9 mouse cellular contexts compared by ENCODE assay signal in the genomic region with DNA sequence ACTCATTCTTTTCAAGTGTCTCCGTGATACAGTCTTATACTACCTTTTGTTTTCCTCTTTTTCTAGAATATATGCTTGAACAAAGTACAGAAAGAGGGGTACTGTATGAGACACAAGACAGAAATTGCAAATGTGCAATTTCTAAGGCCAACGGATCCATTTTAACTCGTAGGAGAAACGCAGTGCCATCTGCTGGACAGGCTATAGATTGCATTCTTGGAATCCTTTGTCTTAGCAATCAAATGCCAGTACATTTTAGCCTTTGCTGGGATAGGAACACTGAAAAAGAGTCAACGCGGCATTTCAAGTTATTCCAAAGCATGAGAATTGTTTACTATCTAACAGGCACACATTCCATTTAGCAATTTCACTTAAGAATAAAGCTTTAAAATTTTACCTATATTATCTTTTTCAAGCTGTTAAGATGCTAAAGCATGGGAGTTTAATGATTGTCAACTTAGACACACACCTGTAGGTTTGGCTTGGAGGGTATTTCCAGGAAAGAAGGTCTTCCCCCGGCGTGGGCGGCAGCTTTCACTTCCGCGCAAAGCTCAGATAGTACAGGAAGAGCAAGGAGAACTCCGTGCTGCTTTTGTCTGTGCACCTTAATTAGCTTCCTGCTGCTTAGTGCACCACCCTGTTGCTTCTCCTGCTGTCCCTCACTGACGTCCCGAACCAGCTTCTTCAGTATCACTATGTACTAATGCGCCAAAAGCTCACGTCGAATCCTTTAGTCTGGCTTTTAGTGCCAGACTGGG. TPM values are rescaled to one million over a fixed set of nuclear protein-coding genes. Genes with fewer than 3 reads are reported as not detected.
DNase-seq lines count a peak whose midpoint lies in the region; ATAC-seq and TF ChIP-seq lines count a peak whose summit lies in the region.
"Had no signal": no experiment of that assay in that cellular context is flagged by ENCODE, and none has a peak within 500 bp of the region (broad histone marks: within the 10 kb centered on the region; RNA-seq: fewer than 3 reads in every experiment).

No protein-coding gene starts in this region.

- H3K36me3 ChIP-seq in MEL (ENCODE audit: control insufficient read depth in 1 of 2, insufficient read depth in 2 of 2, low read length in 2 of 2), result peaks cover 0 to 2% of the 10 kb centered on the region in 2 experiments; a peak in 1 of 4 replicates
- H3K36me3 ChIP-seq in lung, embryonic 15.5 days, result no peaks in the 10 kb centered on the region

- WGBS in lung, embryonic 15.5 days, result 2% methylated on average over 17 of the region's 17 CpGs
- under 1% methylated on average over 17 of the region's 17 CpGs for WGBS in olfactory bulb, adult 2 months

- peak; percentile 83 for DNase-seq in MEL (ENCODE audit: low read depth, low spot score)
- peak; percentile 57 for DNase-seq in c-Kit-positive CD71-negative TER-119-negative erythroid progenitor cells, embryonic 14.5 days (ENCODE audit: low read depth)
- DNase-seq in fibroblast of lung, adult 2 months (ENCODE audit: low read depth), result peak; percentile 17
- peak; percentile 75 for DNase-seq in heart, postnatal 4 days
- DNase-seq in layer of hippocampus, adult 11-12 months (ENCODE audit: low spot score), result peak; percentile 65
- peak; percentile 22 to 48 for DNase-seq in thymus, adult 18-20 months

- ATAC-seq in lung, embryonic 15.5 days (ENCODE audit: borderline replicate concordance, extremely low read depth, low FRiP score, low TSS enrichment), result peak; percentile 55; the same call in 1 of the 2 replicates

- H3K9ac ChIP-seq in MEL (ENCODE audit: control insufficient read depth, low read depth, low read length, poor library complexity, severe bottlenecking), result peak overlapping the region; percentile 65
- peak overlapping the region; percentile 36 for H3K9ac ChIP-seq in lung, embryonic 15.5 days

- no peak overlapping the region for H3K27ac ChIP-seq in MEL (ENCODE audit: control insufficient read depth, low read depth, low read length)
- no peak overlapping the region for H3K27ac ChIP-seq in lung, embryonic 15.5 days
- no peak overlapping the region for H3K27ac ChIP-seq in olfactory bulb, adult 2 months (ENCODE audit: insufficient read depth, low read depth, low read length)

- H3K27me3 ChIP-seq in MEL (ENCODE audit: control insufficient read depth in 1 of 2, insufficient read depth in 2 of 2, low read length in 2 of 2), result no peaks in the 10 kb centered on the region
- no peaks in the 10 kb centered on the region for H3K27me3 ChIP-seq in lung, embryonic 15.5 days

- H3K4me1 ChIP-seq in MEL (ENCODE audit: control insufficient read depth in 1 of 2, insufficient read depth in 2 of 2, low read length in 2 of 2), result peaks cover 0 to 4% of the 10 kb centered on the region in 2 experiments; a peak in 1 of 4 replicates
- H3K4me1 ChIP-seq in lung, embryonic 15.5 days, result no peaks in the 10 kb centered on the region
- H3K4me1 ChIP-seq in olfactory bulb, adult 2 months (ENCODE audit: control insufficient read depth, insufficient read depth, low read length), result peaks cover 4% of the 10 kb centered on the region

- H3K4me2 ChIP-seq in lung, embryonic 15.5 days, result peak overlapping the region; percentile 71

- no peak for TF ChIP-seq EP300 in MEL (IDR thresholded peaks at IDR 0.05; ENCODE audit: low read depth in 1 of 2, low read length in 2 of 2)

- peak; percentile 81 for TF ChIP-seq RAD21 in MEL (IDR thresholded peaks at IDR 0.05; ENCODE audit: low read depth, low read length)

- H3K9me3 ChIP-seq in MEL (replicated peaks; ENCODE audit: insufficient read depth, low read length), result no peaks in the 10 kb centered on the region
- no peaks in the 10 kb centered on the region for H3K9me3 ChIP-seq in lung, embryonic 15.5 days

- no peaks in the 10 kb centered on the region for H3K79me2 ChIP-seq in MEL (ENCODE audit: control insufficient read depth, insufficient read depth, low read length, poor library complexity)

- TF ChIP-seq CTCF in MEL (IDR thresholded peaks at IDR 0.05 in 2 of 3, conservative IDR thresholded peaks at IDR 0.05 in 1 of 3; ENCODE audit: control insufficient read depth in 1 of 3, insufficient read depth in 1 of 3, low read depth in 2 of 3, low read length in 3 of 3, poor library complexity in 1 of 3, severe bottlenecking in 1 of 3), result peak; percentile 52 to 89 (median 84)
- TF ChIP-seq CTCF in olfactory bulb, adult 2 months (IDR thresholded peaks at IDR 0.05; ENCODE audit: insufficient read depth, low read depth, low read length), result no peak

- H3K4me3 ChIP-seq in MEL (ENCODE audit: control insufficient read depth in 1 of 2, insufficient read depth in 1 of 2, low read depth in 2 of 2, low read length in 2 of 2), result peak overlapping the region; percentile 53 to 91
- H3K4me3 ChIP-seq in lung, embryonic 15.5 days, result peak overlapping the region; percentile 43
- peak overlapping the region; percentile 44 for H3K4me3 ChIP-seq in olfactory bulb, adult 2 months (ENCODE audit: insufficient read depth, low read depth, low read length)

- TF ChIP-seq POLR2A in MEL (IDR thresholded peaks at IDR 0.05; ENCODE audit: control insufficient read depth in 1 of 2, insufficient read depth in 1 of 2, low read depth in 1 of 2, low read length in 2 of 2, poor library complexity in 1 of 2), result peak in 1 of 2 experiments; percentile 44; a peak in 1 of 4 replicates
- no peak for TF ChIP-seq POLR2A in olfactory bulb, adult 2 months (IDR thresholded peaks at IDR 0.05; ENCODE audit: insufficient read depth, low read depth, low read length)

TF ChIP-seq in MEL, 35 proteins besides CTCF, POLR2A, EP300 and RAD21:
- TF ChIP-seq HCFC1 (IDR thresholded peaks at IDR 0.05; ENCODE audit: low read depth, low read length) (peak; percentile 43; the same call in 1 of the 2 replicates), MAX (IDR thresholded peaks at IDR 0.05; ENCODE audit: low read length) (peak; percentile 28; the same call in 1 of the 2 replicates), USF1 (IDR thresholded peaks at IDR 0.05; ENCODE audit: low read depth, low read length) (no peak), ZC3H11A (IDR thresholded peaks at IDR 0.05; ENCODE audit: low read depth, low read length) (peak; percentile 66), JUND (IDR thresholded peaks at IDR 0.05; ENCODE audit: low read depth, low read length) (0 out of 2 replicates have a peak, but pooled peaks have one; percentile 38), KAT2A (conservative IDR thresholded peaks at IDR 0.05; ENCODE audit: low read depth, low read length) (no peak), POLR2AphosphoS2 (IDR thresholded peaks at IDR 0.05; ENCODE audit: low read length) (no peak), ZNF384 (IDR thresholded peaks at IDR 0.05; ENCODE audit: low read depth, low read length) (0 out of 2 replicates have a peak, but pooled peaks have one; percentile 17), MXI1 (IDR thresholded peaks at IDR 0.05; ENCODE audit: low read depth, low read length) (0 out of 2 replicates have a peak, but pooled peaks have one; percentile 17), SIN3A (IDR thresholded peaks at IDR 0.05; ENCODE audit: low read length) (0 out of 2 replicates have a peak, but pooled peaks have one; percentile 32), MAFK (IDR thresholded peaks at IDR 0.05; ENCODE audit: borderline replicate concordance, low read depth, low read length) (peak; percentile 34; the same call in 1 of the 2 replicates), SMC3 (IDR thresholded peaks at IDR 0.05; ENCODE audit: low read depth, low read length) (peak; percentile 88), TCF12 (IDR thresholded peaks at IDR 0.05; ENCODE audit: low read depth, low read length) (0 out of 2 replicates have a peak, but pooled peaks have one; percentile 6), MYC (IDR thresholded peaks at IDR 0.05; ENCODE audit: low read depth, low read length) (peak; percentile 26; the same call in 1 of the 2 replicates), TBP (IDR thresholded peaks at IDR 0.05; ENCODE audit: low read depth, low read length) (peak; percentile 53; the same call in 1 of the 2 replicates)

RNA-seq across cellular contexts. Expression of a gene that starts 19.8 kb away (rescaled TPM):
- total RNA-seq in MEL (2012; rRNA removed), result 0.04 and 0.07 TPM in 2 replicates
- under 1 TPM in 1 of 2 experiments, not detected in 1; 0.14 TPM for polyA plus RNA-seq in MEL (2012; ENCODE audit: insufficient read depth in 1 of 2, insufficient read length in 2 of 2, low read depth in 1 of 2, low replicate concordance in 2 of 2, missing spikeins in 1 of 2)
- under 1 TPM in 1 of 2 experiments, not detected in 1; 0.05 TPM for total RNA-seq in heart, postnatal 4 days (2021)
- 0.14 and 0.15 TPM in 2 replicates for polyA plus RNA-seq in lung, embryonic 15.5 days (2015; fragmentation: Nextera tagmentation; extraction: Ambion mirVana)
- not detected in 2 replicates for polyA plus RNA-seq in olfactory bulb, adult 2 months (2012; ENCODE audit: insufficient read depth, insufficient read length, low replicate concordance, missing spikeins)
- total RNA-seq: left cerebral cortex, postnatal 36 days had no signal

RNA-seq across cellular contexts. Expression of a gene that starts 22.1 kb away (rescaled TPM):
- 0.08 and 0.10 TPM in 2 replicates for total RNA-seq in MEL (2012; rRNA removed)
- under 1 TPM in 1 of 2 experiments, not detected in 1; 0.13 TPM for polyA plus RNA-seq in MEL (2012; ENCODE audit: insufficient read depth in 1 of 2, insufficient read length in 2 of 2, low read depth in 1 of 2, low replicate concordance in 2 of 2, missing spikeins in 1 of 2)
- total RNA-seq in heart, postnatal 4 days (2021), result not detected
- 0.28 and 0.35 TPM in 2 replicates for polyA plus RNA-seq in lung, embryonic 15.5 days (2015; fragmentation: Nextera tagmentation; extraction: Ambion mirVana)
- polyA plus RNA-seq in olfactory bulb, adult 2 months (2012; ENCODE audit: insufficient read depth, insufficient read length, low replicate concordance, missing spikeins), result not detected in 2 replicates
- total RNA-seq: left cerebral cortex, postnatal 36 days had no signal

Comparison
In these comparisons a context has a peak if more than half of its experiments do, and no peak if none do; other contexts are left out.
1. DNase-seq: peak in every context shown above with its lines; median percentile 83 in MEL; 75 in heart, postnatal 4 days; 65 in layer of hippocampus, adult 11-12 months; 57 in c-Kit-positive CD71-negative TER-119-negative erythroid progenitor cells, embryonic 14.5 days; 35 in thymus, adult 18-20 months; 17 in fibroblast of lung, adult 2 months.